Mouse (Mus musculus) frontal cortex, adult 2 months (tissue): ENCODE data around the gene Lyzl4. TPM values are rescaled to one million over a fixed set of nuclear protein-coding genes. Genes with fewer than 3 reads are reported as not detected.
A peak's percentile ranks its signal among the peaks of the same experiment; 100 is the strongest.

ENCODE experiments used
- DNase-seq, 2 experiments: peaks; one replicate each; pipeline ENCODE4 v3.0.0; 2022; ENCODE audit warnings: low spot score in 1 of 2; ENCODE audit errors: extremely low spot score in 1 of 2
- polyA plus RNA-seq: library from polyadenylated mRNA; depleted of rRNA; stranded (reverse); fragments of >200 nt; gene quantifications from 2 replicates; pipeline ENCODE4 v1.2.3, GENCODE M21; 2012

The Lyzl4 gene
- polyA plus RNA-seq, 1 experiment = 0.54 TPM

GRCm38 (mm10) chr9:121656322-121656721 lies 14.4 kb upstream of the Lyzl4 start:
- DNase-seq = no peak

- no peak for DNase-seq
These were observed 11.8 kb upstream of the Lyzl4 start for GRCm38 (mm10) chr9:121653668-121654067.

- DNase-seq = no peak
These were observed 5.1 kb upstream of the Lyzl4 start for GRCm38 (mm10) chr9:121647026-121647425.

GRCm38 (mm10) chr9:121644855-121645254 lies 3.0 kb upstream of the Lyzl4 start:
- no peak for DNase-seq

GRCm38 (mm10) chr9:121642401-121643181 lies 695 bp upstream of the Lyzl4 start, which contains the start of gene Vipr1:
Gene Vipr1, plus strand, starts transcription at chr9:121642716.
- DNase-seq = peak; percentile 59 to 88

- peak in 1 of 2 experiments; percentile 42 for DNase-seq
These were observed 521 bp downstream of the Lyzl4 start for GRCm38 (mm10) chr9:121641235-121641915.

GRCm38 (mm10) chr9:121639790-121640189 lies 2.1 kb downstream of the Lyzl4 start:
- DNase-seq = peak; percentile 73 to 90

- no peak for DNase-seq
These were observed 5.9 kb downstream of the Lyzl4 start for GRCm38 (mm10) chr9:121635835-121636576.

- DNase-seq = no peak
These were observed 8.6 kb downstream of the Lyzl4 start for GRCm38 (mm10) chr9:121633306-121633705.

GRCm38 (mm10) chr9:121632891-121633290 lies 9.0 kb downstream of the Lyzl4 start:
- no peak for DNase-seq

GRCm38 (mm10) chr9:121631946-121632345 lies 9.9 kb downstream of the Lyzl4 start:
- no peak for DNase-seq

- no peak for DNase-seq
These were observed 11.3 kb downstream of the Lyzl4 start for GRCm38 (mm10) chr9:121630627-121631026.

GRCm38 (mm10) chr9:121624920-121625319 lies 17.0 kb downstream of the Lyzl4 start:
- DNase-seq = no peak

- no peak for DNase-seq
These were observed 18.7 kb downstream of the Lyzl4 start for GRCm38 (mm10) chr9:121623235-121623634.

- DNase-seq = no peak
These were observed 22.5 kb downstream of the Lyzl4 start for GRCm38 (mm10) chr9:121619441-121619840.

GRCm38 (mm10) chr9:121616471-121616870 lies 25.4 kb downstream of the Lyzl4 start:
- DNase-seq = no peak

GRCm38 (mm10) chr9:121614241-121614757 lies 27.6 kb downstream of the Lyzl4 start:
- DNase-seq = no peak

GRCm38 (mm10) chr9:121613192-121613591 lies 28.7 kb downstream of the Lyzl4 start:
- no peak for DNase-seq

- no peak for DNase-seq
These were observed 32.5 kb downstream of the Lyzl4 start for GRCm38 (mm10) chr9:121609381-121609780.

GRCm38 (mm10) chr9:121606498-121607096 lies 35.3 kb downstream of the Lyzl4 start:
- DNase-seq = no peak
